Mouse (Mus musculus) kidney, postnatal 0 days (tissue): ENCODE measurements at regions not wholly inside any gene's neighbourhood (a gene's known extent, or its start where the extent isn't known, plus 50 kb on each side); places are given as distances from the start of the nearest gene placed in this dataset.

Experiments
- ATAC-seq: fragments of 200-750 bp; cut with Nextera tagmentation; replicated peaks from 2 replicates; pipeline ENCODE4 v1.8.0; 2017; ENCODE audit warnings: low read depth, moderate number of reproducible peaks, moderate TSS enrichment, moderate library complexity; ENCODE audit not compliant: low FRiP score
- DNase-seq: peaks from one replicate; pipeline ENCODE4 v3.0.0-alpha.2; 2016; ENCODE audit warnings: low spot score
- H3K27ac ChIP-seq: fragments of 300-500 bp; sonication (generic); 2 replicates; pipeline ENCODE4 v1.5.1; 2014; ENCODE audit warnings: mild to moderate bottlenecking
- H3K27me3 ChIP-seq: fragments of 300-500 bp; sonication (generic); 2 replicates; pipeline ENCODE4 v1.6.1; 2014; ENCODE audit warnings: low read length, mixed read lengths; ENCODE audit not compliant: insufficient read depth
- H3K36me3 ChIP-seq: fragments of 300-500 bp; sonication (generic); 2 replicates; pipeline ENCODE4 v1.6.1; 2014; ENCODE audit warnings: low read length, mixed read lengths; ENCODE audit not compliant: insufficient read depth
- H3K4me1 ChIP-seq: fragments of 300-500 bp; sonication (generic); replicated peaks from 2 replicates; pipeline ENCODE4 v1.6.1; 2014; ENCODE audit warnings: antibody characterized with exemption, low read length, mixed read lengths; ENCODE audit not compliant: insufficient read depth
- H3K4me2 ChIP-seq: fragments of 300-500 bp; sonication (generic); 2 replicates; pipeline ENCODE4 v1.6.1; 2014; ENCODE audit warnings: mild to moderate bottlenecking, low read length, moderate library complexity, mixed read lengths
- H3K4me3 ChIP-seq: fragments of 300-500 bp; sonication (generic); replicated peaks from 2 replicates; pipeline ENCODE4 v1.5.1; 2014; ENCODE audit warnings: low read depth, low read length
- H3K9ac ChIP-seq: fragments of 300-500 bp; sonication (generic); 2 replicates; pipeline ENCODE4 v1.6.1; 2014; ENCODE audit warnings: low read depth, low read length
- H3K9me3 ChIP-seq: fragments of 300-500 bp; sonication (generic); replicated peaks from 2 replicates; pipeline ENCODE4 v1.6.1; 2016; ENCODE audit warnings: low read length, inconsistent platforms, mixed read lengths
- CTCF ChIP-seq: IDR thresholded peaks from 2 replicates; pipeline ENCODE4 v1.5.1; 2016; ENCODE audit warnings: antibody characterized with exemption, low read depth, mild to moderate bottlenecking, moderate library complexity
- WGBS: fragments of 180-500 bp; shearing (Covaris S2); extraction: QIAGEN DNeasy Blood & Tissue Kit; methylation state at CpG from one replicate; pipeline ENCODE4 v1.1.7; 2014; 5-methylcytosine and 5-hydroxymethylcytosine counted together

DNA sequence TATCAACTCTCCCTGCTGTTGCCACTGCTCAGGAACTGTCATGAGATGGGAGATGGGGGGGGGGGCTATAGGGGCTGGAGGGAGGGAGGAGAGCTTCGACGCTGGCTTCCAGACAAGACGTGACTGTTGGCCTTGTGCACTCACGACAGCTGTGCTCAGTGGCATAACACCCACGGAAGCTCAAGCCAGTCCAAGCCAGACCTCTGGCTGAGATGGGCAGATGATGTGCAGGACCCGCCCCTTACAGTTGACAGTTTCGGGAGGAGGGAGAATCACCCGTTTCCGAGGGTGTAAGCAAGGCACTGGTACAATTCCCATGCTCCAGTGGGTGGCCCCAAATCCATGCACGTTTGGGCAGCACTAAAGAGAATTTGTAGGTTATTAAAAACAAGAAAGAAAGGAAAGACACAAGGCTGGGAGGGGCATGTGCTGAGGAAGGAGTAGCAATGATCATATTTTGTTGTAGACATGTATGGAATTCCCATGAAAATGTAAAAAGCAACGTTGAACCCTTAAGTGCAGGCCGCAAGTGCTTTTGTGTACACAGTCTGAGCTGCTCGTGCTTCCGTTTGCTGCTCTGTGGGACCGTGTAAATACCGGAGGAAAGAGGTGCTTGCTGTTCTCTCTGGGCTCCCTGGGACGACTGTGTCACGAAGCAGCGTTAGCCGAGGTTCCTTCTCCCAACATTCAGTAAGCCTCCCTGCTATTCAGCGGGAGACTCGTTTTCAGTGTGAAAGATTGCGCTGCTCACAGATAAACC lies 188.2 kb upstream of the Serp2 start:
- no peaks in the 10 kb centered on the region for H3K27me3 ChIP-seq
- H3K4me2 ChIP-seq = no peak overlapping the region
- TF ChIP-seq CTCF = no peak
- ATAC-seq (no peak), DNase-seq (no peak)
- no peak overlapping the region for H3K27ac ChIP-seq
- H3K4me1 ChIP-seq = no peaks in the 10 kb centered on the region
- 70% methylated on average over 23 of the region's 23 CpGs for WGBS
- no peaks in the 10 kb centered on the region for H3K9me3 ChIP-seq
- no peaks in the 10 kb centered on the region for H3K36me3 ChIP-seq
- H3K9ac ChIP-seq = no peak overlapping the region
- no peak overlapping the region for H3K4me3 ChIP-seq

DNA sequence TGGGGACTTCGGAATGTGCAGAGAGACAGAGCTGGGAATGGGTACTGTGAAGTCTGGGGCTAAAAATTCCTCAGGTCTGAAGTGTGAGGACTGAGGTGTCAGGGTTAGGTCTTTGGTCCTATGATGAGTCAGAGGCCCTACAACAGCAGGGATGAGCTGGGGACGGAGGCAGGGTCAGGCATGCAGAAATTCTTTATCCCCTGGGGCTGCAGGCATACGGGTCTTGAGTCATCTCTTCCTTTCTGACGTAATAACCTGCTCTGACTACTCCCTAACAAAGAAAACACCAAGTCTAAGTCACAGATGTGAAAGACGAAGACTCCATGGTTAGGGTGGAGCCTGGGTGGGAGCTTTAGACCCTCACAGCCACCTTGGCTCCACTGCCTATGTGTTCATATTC lies 185.6 kb upstream of the Serp2 start:
- no peak overlapping the region for H3K9ac ChIP-seq
- 72% methylated on average over 5 of the region's 5 CpGs for WGBS
- no peaks in the 10 kb centered on the region for H3K9me3 ChIP-seq
- no peak for DNase-seq
- no peak for TF ChIP-seq CTCF
- no peak overlapping the region for H3K4me2 ChIP-seq
- no peaks in the 10 kb centered on the region for H3K4me1 ChIP-seq
- no peaks in the 10 kb centered on the region for H3K27me3 ChIP-seq
- no peak for ATAC-seq
- no peaks in the 10 kb centered on the region for H3K36me3 ChIP-seq
- H3K4me3 ChIP-seq = no peak overlapping the region
- no peak overlapping the region for H3K27ac ChIP-seq

DNA sequence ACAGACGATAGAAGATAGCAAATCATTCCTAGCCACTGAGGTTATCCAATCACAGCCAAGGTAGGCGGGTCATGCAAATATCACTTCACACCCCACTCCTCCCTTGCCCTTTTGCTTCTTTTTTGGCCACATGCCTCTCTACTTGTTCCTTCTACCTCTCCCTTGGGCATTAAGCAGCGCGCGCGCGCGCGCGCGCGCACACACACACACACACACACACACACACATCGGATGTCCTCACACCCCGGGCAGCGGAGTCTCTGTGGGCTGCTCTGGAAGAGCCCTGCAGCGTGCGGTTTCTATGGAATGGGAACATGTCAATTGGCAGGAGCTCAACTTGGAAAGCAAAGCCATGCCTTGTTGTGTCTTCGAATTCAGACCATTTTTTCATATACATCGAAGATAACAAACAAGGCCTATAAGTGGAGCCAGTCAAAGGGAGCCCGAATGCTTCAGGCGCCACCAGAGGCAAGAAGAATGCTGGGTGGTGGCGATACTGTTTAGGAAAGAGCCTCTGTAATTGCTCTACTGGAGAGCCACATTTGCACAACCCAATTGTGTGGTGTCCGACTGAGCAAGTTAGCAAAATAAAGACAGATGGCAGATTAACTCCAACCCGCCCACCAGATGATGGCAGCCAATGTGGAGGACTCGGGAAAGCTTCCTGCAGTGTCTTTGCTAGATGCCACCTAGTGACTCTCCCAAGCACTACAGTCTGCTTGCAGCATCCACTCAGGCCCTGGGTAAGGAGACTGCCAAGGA lies 183.3 kb upstream of the Serp2 start:
- no peaks in the 10 kb centered on the region for H3K36me3 ChIP-seq
- H3K27ac ChIP-seq = no peak overlapping the region
- H3K27me3 ChIP-seq = no peaks in the 10 kb centered on the region
- no peaks in the 10 kb centered on the region for H3K9me3 ChIP-seq
- TF ChIP-seq CTCF = peak; percentile 51
- H3K4me1 ChIP-seq = no peaks in the 10 kb centered on the region
- H3K9ac ChIP-seq = no peak overlapping the region
- no peak overlapping the region for H3K4me2 ChIP-seq
- DNase-seq (peak; percentile 51), ATAC-seq (no peak)
- H3K4me3 ChIP-seq = no peak overlapping the region
- WGBS = 74% methylated on average over 25 of the region's 25 CpGs

DNA sequence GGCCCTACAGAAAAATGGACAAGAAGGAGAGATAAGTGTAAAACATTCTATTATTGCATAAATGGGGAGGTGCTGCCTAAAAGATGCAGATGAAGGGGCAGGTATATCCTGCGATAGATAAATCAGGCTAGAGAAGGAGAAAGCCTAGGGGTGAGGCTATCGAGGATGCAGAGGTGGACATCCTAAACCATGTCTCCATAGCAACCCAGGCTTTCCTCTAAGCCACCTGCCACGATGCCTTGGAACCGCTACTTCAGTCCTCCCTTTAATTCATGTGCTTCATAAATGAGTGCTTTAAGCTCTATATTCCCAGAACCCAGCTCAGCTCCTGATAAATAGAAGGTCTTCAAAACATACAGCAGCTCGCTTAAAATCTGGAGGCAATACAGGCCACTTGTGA lies 179.3 kb upstream of the Serp2 start:
- H3K27ac ChIP-seq = no peak overlapping the region
- 85% methylated on average over 5 of the region's 5 CpGs for WGBS
- no peaks in the 10 kb centered on the region; the same call in 1 of the 2 replicates for H3K4me1 ChIP-seq
- H3K27me3 ChIP-seq = no peaks in the 10 kb centered on the region
- H3K4me3 ChIP-seq = no peak overlapping the region
- H3K4me2 ChIP-seq = no peak overlapping the region
- H3K36me3 ChIP-seq = no peaks in the 10 kb centered on the region
- H3K9ac ChIP-seq = no peak overlapping the region
- TF ChIP-seq CTCF = no peak
- H3K9me3 ChIP-seq = no peaks in the 10 kb centered on the region
- no peak for ATAC-seq
- DNase-seq = no peak

DNA sequence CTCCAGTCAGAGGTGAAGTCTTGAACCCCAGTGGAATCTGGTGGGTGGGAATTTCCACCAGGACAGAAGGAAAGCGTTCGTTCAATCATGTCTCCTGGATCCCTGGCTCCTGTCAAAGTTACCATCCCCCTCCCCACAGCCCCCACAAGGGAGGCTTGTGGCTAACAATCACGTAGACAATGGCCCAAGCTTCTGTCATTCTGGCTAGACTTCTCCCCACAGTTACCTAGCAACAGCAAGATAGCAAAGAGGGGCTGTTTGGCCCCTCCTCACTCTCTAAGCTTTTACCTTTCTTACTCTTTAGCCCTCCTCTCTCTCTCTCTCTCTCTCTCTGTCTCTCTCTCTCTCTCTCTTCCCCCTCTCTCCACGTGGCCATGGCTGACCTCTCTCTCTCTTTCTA lies 178.4 kb upstream of the Serp2 start:
- no peak for TF ChIP-seq CTCF
- ATAC-seq (no peak), DNase-seq (no peak)
- no peak overlapping the region for H3K27ac ChIP-seq
- no peaks in the 10 kb centered on the region; the same call in 1 of the 2 replicates for H3K4me1 ChIP-seq
- no peak overlapping the region for H3K9ac ChIP-seq
- H3K36me3 ChIP-seq = no peaks in the 10 kb centered on the region
- H3K4me3 ChIP-seq = no peak overlapping the region
- WGBS = 51% methylated on average over 4 of the region's 4 CpGs
- H3K4me2 ChIP-seq = no peak overlapping the region
- no peaks in the 10 kb centered on the region for H3K27me3 ChIP-seq
- no peaks in the 10 kb centered on the region for H3K9me3 ChIP-seq

DNA sequence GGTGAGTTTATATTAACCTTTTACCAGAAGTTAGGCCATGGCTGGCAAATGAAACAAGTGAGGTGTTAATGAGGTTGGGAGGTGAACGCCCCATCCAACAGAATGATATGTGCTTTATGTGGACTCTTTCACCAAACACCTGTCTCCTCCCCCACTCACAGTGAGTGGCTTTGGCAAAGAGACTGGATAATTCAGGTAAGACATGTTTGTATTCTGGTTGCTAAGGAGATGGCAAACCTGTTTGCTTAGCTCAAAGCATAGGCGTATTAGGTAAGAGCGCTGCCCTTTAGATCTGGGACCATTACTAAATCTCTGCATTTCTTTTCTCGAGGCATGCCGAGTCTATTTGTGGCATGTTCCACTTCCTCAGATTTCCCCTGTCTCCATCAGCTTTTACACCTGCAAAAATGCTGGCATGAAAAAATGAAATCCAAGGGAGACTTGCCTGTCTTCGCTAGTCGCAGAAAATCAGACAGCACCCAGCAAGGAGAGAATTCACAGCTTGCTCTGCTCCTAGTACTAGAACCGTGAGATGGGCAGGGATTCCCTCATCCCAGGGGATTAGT lies 176.7 kb upstream of the Serp2 start:
- Histone ChIP-seq H3K9ac (no peak overlapping the region), H3K36me3 (no peaks in the 10 kb centered on the region), H3K9me3 (no peaks in the 10 kb centered on the region), H3K4me2 (no peak overlapping the region), H3K27me3 (no peaks in the 10 kb centered on the region), H3K4me3 (no peak overlapping the region), H3K27ac (no peak overlapping the region), H3K4me1 (no peaks in the 10 kb centered on the region; the same call in 1 of the 2 replicates)
- WGBS = 73% methylated on average over 8 of the region's 8 CpGs
- ATAC-seq (no peak), DNase-seq (peak; percentile 32)
- no peak for TF ChIP-seq CTCF
